Mouse (Mus musculus): ENCODE measurements around the gene Dock2. TPM values are rescaled to one million over a fixed set of nuclear protein-coding genes. Genes with fewer than 3 reads are reported as not detected.
"Not testable (repeated sequence)": the region's sequence is repeated elsewhere in the genome, so short reads cannot be mapped to it uniquely, and the experiment has no call there.

The Dock2 gene
- total RNA-seq, 2 experiments from 2014 or later: 2.8 to 3.6 TPM

DNA sequence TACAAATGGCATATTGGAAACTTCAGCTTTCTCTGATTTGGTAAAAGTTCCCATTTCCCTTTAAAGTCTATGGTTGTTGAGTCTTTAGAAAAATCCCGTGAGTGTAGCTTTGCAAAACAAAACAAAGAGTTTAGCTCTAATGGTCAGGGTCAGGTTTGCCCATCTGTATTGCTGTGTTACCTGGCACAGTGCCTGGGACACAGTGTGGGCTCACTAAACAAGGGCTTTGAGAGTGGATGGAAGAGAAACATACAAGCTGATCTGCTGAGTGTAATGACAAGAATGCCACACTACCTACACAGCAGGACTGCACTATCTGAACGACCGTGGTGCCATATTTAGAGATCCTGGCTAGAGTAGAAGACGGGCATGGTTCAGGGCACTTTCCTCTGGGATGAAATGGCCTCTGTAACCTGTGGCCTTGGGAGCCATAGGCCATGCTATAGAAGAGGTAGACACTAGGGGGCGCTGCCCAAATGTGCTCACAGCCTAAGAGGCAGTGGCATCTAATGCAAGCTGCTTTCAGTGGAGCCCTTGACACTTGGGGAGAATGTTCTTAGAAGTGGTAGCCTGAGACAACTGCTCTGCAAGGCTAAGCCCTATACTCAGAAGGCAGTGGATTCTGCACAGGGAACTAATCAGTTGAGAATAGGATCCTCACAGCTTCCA is 547.5 kb downstream of the Dock2 start:
- DNase-seq (ENCODE audit: extremely low spot score in 1 of 2, low spot score in 1 of 2): peak in 1 of 2 experiments; percentile 58

DNA sequence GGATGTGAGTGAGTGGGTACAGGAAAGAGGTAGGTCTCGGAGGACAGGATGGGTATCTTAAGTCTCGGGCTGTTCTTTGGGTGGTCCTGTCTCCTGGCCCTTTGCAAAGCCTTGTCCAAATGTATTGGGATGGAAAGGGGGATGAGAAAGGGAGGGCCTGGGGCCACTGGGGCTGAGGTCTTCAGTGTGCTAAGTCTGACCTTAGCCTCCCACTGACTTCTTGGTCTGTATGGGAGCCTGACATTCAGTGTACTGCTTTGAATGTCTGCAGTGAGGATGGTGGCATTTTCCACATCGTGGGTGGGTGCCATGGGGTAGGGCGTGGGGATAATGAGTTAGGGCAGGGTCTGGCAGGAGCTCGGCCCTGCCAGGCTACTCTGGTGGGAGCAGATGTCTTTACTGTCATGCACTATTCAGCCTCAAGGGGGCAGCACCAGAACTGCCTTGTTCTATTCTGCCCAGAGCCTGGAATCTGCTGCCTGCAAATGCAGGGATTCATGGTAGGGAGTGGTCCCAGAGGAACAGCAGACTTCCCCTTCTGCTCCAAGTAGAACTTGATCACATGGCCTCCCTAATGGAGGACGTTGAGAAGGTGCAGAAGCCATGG is 554.8 kb downstream of the Dock2 start:
- DNase-seq (ENCODE audit: extremely low spot score in 1 of 2, low spot score in 1 of 2): peak; percentile 75 to 95

- no peak for DNase-seq (ENCODE audit: extremely low spot score in 1 of 2, low spot score in 1 of 2)
Measured at GRCm38 (mm10) chr11:34227180-34227579, 556.5 kb downstream of the Dock2 start.

DNA sequence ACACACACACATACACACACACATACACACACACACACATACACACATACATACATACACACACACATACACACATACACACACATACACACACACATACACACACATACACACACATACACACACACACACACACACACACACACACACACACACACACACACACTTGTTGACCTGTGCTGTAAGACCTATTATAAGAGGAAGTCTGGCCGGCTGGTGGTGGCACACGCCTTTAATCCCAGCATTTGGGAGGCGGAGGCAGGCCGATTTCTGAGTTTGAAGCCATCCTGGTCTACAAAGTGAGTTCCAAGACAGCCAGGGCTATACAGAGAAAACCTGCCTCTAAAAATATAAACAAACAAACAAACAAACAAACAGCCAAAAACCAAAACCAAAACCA is 563.1 kb downstream of the Dock2 start:
- not testable (repeated sequence) for DNase-seq (ENCODE audit: extremely low spot score in 1 of 2, low spot score in 1 of 2)

- peak; percentile 66 to 85 for DNase-seq (ENCODE audit: extremely low spot score in 1 of 2, low spot score in 1 of 2)
Measured at GRCm38 (mm10) chr11:34212853-34213252, 570.8 kb downstream of the Dock2 start.

DNA sequence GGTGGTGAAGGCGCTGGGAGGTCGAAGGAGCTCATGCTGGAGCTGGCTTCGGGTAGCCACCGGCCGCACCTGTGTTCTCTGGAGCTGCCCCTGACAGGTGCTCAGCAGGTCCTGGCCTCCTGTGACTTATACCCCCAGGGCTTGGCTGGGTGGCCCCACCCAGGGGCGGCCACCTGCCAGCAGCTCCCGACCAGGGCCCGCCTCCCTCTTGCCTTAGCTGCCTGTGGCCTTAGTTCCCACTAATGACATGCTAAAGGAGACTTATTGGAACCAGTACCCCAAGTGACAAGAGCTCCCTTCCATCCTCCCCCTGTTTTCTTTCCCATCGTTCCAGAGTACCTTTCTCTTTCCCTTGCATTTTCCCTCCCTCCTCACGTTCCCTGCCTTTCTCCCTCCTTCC is 575.7 kb downstream of the Dock2 start, which contains the start of gene Foxi1:
TSS of gene Foxi1 (minus strand) at position 101 of the 400 bp plus-strand sequence.
- DNase-seq (ENCODE audit: extremely low spot score in 1 of 2, low spot score in 1 of 2): no peak

GRCm38 (mm10) chr11:34202769-34203168 is 580.9 kb downstream of the Dock2 start:
- no peak for DNase-seq (ENCODE audit: extremely low spot score in 1 of 2, low spot score in 1 of 2)

DNA sequence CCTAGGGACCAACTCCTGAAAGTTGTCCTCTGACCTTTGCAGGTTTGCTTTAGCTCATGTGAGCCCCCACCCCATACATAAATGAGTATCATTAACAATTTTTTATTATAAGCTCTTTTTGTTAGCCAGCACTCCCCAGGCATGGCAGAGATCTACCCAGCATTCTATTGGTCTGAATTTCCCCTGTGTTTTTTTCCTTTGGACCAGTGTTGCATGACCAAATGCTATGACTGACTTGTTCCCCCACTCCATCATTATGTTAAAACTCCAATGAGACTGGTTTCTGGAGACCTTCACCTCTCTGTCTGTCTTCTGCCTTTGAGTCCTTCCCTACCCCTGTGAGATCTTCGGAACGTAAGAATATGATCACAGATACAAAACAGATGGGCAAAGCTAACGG is 588.5 kb downstream of the Dock2 start:
- no peak for DNase-seq (ENCODE audit: extremely low spot score in 1 of 2, low spot score in 1 of 2)

DNA sequence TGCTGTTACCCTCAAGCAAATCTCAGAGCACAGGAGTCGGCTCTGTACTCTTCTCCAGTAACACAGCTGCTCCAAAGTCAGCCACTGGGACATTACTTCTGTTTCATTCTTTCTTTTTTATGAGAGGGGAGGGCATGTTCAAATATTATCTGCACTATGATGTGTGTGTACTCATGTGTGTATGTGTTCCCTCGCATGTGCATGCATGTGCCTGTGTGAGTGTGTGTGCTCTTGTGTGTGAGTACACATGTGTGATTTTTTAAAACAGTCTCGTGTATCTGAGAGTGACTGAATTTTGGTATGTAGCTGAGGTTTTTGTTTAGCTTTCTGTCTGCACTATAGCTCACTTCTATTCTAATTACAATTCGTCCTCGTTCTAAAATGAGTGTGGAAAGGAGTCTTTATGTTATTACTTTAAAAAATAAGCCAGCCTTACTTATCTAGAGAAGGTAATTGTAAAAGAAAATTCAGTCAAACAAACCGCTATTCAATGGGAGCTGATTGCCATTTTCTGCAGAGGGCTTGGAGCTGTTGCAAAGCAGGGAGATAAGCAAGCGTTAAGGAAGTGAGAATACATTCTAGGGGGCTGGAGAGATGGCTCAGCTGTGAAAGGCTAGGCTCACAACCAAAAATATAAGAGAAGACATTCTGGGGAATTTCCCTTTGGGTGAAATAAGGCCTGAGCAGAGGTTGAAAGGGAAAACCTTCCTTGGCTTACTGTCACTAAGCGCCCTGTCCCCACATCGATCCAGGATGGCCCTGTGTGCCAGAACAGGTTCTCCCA is 589.3 kb downstream of the Dock2 start:
- no peak for DNase-seq (ENCODE audit: extremely low spot score in 1 of 2, low spot score in 1 of 2)

DNA sequence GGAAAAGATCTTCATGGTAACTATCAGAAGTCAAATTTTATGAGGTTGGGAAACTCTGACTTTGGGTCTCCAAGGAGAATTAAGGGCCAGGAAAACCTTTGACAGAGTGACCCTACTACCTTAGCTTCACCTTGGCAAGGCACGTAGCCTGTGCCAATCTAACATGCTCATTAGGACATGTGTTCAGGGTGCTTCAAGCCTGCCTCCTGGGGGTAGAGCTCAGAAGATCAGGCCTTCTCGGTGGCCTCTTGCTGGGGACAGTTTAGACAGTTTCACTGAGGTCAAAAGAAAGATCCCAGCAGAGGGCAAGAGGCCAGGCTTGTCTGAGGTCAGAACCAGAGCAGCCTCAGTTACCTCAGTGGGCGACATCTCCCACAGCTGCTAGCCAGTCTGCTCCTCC is 590.0 kb downstream of the Dock2 start:
- DNase-seq (ENCODE audit: extremely low spot score in 1 of 2, low spot score in 1 of 2): no peak

GRCm38 (mm10) chr11:34184266-34184665 is 599.4 kb downstream of the Dock2 start:
- no peak for DNase-seq (ENCODE audit: extremely low spot score in 1 of 2, low spot score in 1 of 2)

DNA sequence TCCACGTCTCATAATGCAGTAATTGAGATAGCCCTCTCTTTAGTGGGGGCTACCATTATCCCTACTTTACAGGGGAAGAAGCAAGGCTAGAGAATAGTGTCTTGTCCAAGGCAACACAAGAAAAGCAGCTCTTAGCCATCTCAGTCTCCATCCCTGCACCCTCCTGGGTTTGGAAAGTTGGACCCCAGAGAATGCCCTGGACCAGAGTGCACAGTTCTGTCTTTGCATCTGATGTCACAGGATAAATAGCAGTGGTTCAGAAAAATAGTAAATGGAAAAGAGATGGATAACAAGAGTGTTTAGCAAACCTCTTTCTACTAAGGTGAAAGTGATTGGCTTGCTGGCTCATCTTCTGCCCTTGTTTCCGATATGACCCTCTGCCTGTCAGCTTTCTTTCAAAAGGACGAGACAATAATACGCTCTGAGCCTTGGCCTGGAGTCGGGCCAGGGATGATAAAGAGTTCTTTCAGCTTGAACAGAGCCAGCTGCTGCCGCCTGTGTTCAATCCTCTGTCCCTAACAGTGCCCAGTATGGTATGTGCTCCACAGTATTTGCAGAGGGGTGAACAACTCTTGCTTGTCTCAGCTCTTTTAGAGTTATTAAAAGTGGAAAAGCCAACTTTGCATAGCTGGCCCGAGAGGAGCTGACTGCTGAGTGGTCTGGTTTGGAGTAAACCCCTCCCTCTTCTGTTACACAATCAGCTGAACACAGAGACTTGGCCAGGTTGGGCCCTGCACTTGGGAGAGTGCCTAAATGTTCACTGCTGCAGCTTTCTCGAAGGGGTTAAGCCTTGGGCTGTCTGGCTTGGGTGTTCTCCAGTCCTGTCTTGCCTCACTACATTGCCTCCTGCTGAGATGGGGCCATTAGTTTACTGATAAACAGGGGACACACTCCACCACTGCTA is 602.2 kb downstream of the Dock2 start:
- peak in 1 of 2 experiments; percentile 15 for DNase-seq (ENCODE audit: extremely low spot score in 1 of 2, low spot score in 1 of 2)

GRCm38 (mm10) chr11:34178752-34179151 is 604.9 kb downstream of the Dock2 start:
- DNase-seq (ENCODE audit: extremely low spot score in 1 of 2, low spot score in 1 of 2): no peak

Other genes with a start within 250 kb of the Dock2 start
- gene Spdl1, start 49.7 kb upstream of the Dock2 start, total RNA-seq (2021): under 1 TPM; 0.52 to 0.57 TPM